Mouse (Mus musculus) stomach, postnatal 0 days (tissue): ENCODE measurements at regions not wholly inside any gene's neighbourhood (a gene's known extent, or its start where the extent isn't known, plus 50 kb on each side); places are given as distances from the start of the nearest gene placed in this dataset.
A peak's percentile ranks its signal among the peaks of the same experiment; 100 is the strongest.

Source experiments
- ATAC-seq: fragments of 200-750 bp; cut with Nextera tagmentation; 2 replicates; pipeline ENCODE4 v1.8.0; 2017; ENCODE audit not compliant: low FRiP score, low TSS enrichment
- DNase-seq: peaks from one replicate; pipeline ENCODE4 v3.0.0-alpha.2; 2016; ENCODE audit warnings: low spot score
- H3K27ac ChIP-seq: fragments of 300-500 bp; sonication (generic); replicated peaks from 2 replicates; pipeline ENCODE4 v1.5.1; 2014; ENCODE audit warnings: mild to moderate bottlenecking, control low read depth
- H3K27me3 ChIP-seq: fragments of 300-500 bp; sonication (generic); 2 replicates; pipeline ENCODE4 v1.6.1; 2014; ENCODE audit warnings: low read length; ENCODE audit not compliant: control insufficient read depth, insufficient read depth
- H3K36me3 ChIP-seq: fragments of 300-500 bp; sonication (generic); 2 replicates; pipeline ENCODE4 v1.6.1; 2014; ENCODE audit warnings: low read length, mixed read lengths; ENCODE audit not compliant: control insufficient read depth, insufficient read depth
- H3K4me1 ChIP-seq: fragments of 300-500 bp; sonication (generic); replicated peaks from 2 replicates; pipeline ENCODE4 v1.6.1; 2014; ENCODE audit warnings: antibody characterized with exemption; ENCODE audit not compliant: control insufficient read depth, insufficient read depth
- H3K4me2 ChIP-seq: fragments of 300-500 bp; sonication (generic); replicated peaks from 2 replicates; pipeline ENCODE4 v1.6.1; 2014; ENCODE audit warnings: low read depth, mild to moderate bottlenecking, control low read depth, moderate library complexity
- H3K4me3 ChIP-seq: fragments of 300-500 bp; sonication (generic); 2 replicates; pipeline ENCODE4 v1.5.1; 2014; ENCODE audit warnings: low read depth, low read length, control low read depth
- H3K9ac ChIP-seq: fragments of 300-500 bp; sonication (generic); 2 replicates; pipeline ENCODE4 v1.6.1; 2014; ENCODE audit warnings: mild to moderate bottlenecking, low read length, control low read depth, mixed read lengths
- H3K9me3 ChIP-seq: fragments of 300-500 bp; sonication (generic); 2 replicates; pipeline ENCODE4 v1.6.1; 2016; ENCODE audit warnings: low read length; ENCODE audit not compliant: control insufficient read depth
- CTCF ChIP-seq: IDR thresholded peaks from 2 replicates; pipeline ENCODE4 v1.5.1; 2016; ENCODE audit warnings: antibody characterized with exemption, low read depth, mild to moderate bottlenecking, moderate library complexity
- EP300 ChIP-seq: optimal IDR thresholded peaks from 2 replicates; pipeline ENCODE3; 2016; ENCODE audit warnings: antibody characterized with exemption
- WGBS: fragments of 180-500 bp; shearing (Covaris S2); extraction: QIAGEN DNeasy Blood & Tissue Kit; methylation state at CpG from one replicate; pipeline ENCODE4 v1.1.7; 2014; 5-methylcytosine and 5-hydroxymethylcytosine counted together

DNA sequence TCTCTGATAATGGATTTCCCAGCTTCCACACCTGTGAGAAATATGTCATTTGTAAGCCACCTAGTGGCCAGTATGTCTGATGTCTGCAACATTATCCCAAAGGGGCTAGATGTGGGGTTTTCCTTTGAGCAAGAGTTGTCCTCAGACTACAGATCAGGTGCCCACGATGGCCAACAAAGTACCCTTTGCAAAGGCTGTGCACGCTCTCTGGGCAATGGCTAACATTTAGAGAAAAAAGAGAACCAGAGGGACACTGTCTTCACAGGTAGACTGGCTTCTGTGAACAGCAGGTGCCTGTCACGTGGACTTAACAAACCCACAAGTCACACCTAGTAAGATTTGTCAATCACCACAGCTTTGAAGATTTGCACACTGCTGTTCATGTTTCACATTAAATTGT lies 202.0 kb upstream of the Sash1 start:
- Histone ChIP-seq H3K9me3 (no peaks in the 10 kb centered on the region), H3K36me3 (no peaks in the 10 kb centered on the region), H3K4me3 (no peak overlapping the region), H3K4me2 (no peak overlapping the region), H3K27me3 (no peaks in the 10 kb centered on the region), H3K9ac (no peak overlapping the region), H3K27ac (no peak overlapping the region), H3K4me1 (no peaks in the 10 kb centered on the region)
- ATAC-seq = no peak
- DNase-seq = no peak
- TF ChIP-seq CTCF = peak; percentile 44
- no peak for TF ChIP-seq EP300
- WGBS = 82% methylated on average over 3 of the region's 3 CpGs

DNA sequence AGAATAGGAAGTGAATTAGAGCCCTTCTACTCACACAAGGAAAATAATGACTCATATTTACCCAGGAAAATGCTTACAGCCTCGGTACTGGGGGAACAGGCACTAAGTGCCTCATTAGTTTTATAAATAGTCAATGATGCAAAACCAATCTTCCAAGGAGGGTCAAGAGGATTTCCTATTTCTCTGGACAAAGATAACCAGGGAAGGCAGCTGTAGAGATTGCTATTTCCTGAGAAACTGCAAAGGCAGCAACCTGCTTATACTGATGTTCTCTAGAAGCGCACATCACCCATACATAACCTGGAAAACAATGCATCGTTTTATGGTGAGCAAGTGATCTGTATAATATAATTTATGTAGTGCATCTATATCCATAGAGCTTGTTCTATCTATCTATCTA lies 201.3 kb upstream of the Sash1 start:
- Histone ChIP-seq H3K4me3 (no peak overlapping the region), H3K27ac (no peak overlapping the region), H3K27me3 (no peaks in the 10 kb centered on the region), H3K36me3 (no peaks in the 10 kb centered on the region), H3K9me3 (no peaks in the 10 kb centered on the region), H3K4me1 (no peaks in the 10 kb centered on the region), H3K4me2 (no peak overlapping the region), H3K9ac (no peak overlapping the region)
- 65% methylated on average over 3 of the region's 3 CpGs for WGBS
- ATAC-seq (no peak), DNase-seq (no peak)
- TF ChIP-seq CTCF (no peak), EP300 (no peak)

DNA sequence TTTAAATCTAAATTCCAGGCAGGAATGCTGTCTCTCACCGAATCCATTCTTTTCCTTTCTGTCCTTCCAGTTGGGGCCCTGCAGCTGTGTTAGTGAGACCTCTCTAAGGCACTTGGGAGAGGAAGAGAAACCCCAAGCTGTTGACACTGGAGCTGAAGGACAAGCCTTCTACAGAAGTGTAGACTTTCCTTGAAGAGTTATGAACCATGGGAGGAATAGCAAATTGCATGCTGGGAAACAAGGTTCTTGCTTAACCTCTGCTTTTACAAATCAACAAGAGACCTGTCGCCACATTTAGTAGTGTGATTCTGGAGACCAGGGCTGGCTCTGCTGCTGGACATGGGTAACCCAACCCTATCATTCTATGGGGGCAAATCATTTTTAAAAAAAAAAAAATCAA lies 200.8 kb upstream of the Sash1 start:
- no peaks in the 10 kb centered on the region for H3K36me3 ChIP-seq
- ATAC-seq (no peak), DNase-seq (no peak)
- no peak overlapping the region for H3K4me2 ChIP-seq
- TF ChIP-seq CTCF (no peak), EP300 (no peak)
- 84% methylated on average over 2 of the region's 2 CpGs for WGBS
- H3K4me3 ChIP-seq = no peak overlapping the region
- H3K9me3 ChIP-seq = no peaks in the 10 kb centered on the region
- no peak overlapping the region for H3K27ac ChIP-seq
- H3K9ac ChIP-seq = no peak overlapping the region
- H3K4me1 ChIP-seq = no peaks in the 10 kb centered on the region
- no peaks in the 10 kb centered on the region for H3K27me3 ChIP-seq

DNA sequence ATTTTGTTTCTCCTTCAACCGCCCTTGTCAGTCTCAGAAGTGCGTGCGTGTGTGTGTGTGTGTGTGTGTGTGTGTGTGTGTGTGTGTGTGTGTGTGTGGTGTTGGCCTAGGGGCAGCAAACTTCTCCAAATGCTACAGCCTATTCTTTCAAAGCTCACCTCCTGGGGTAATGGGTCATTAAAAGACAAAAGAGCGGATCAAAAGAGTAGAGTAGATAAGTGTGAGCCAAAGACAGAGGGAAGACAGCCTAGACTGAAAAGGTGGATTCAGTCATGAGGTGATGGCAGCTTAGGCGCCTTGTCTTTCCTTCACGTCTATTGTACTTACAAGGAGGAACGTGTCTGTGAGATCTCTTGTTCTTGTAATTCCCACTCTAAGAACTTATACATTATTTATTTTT lies 199.6 kb upstream of the Sash1 start:
- TF ChIP-seq CTCF = no peak
- Histone ChIP-seq H3K4me3 (no peak overlapping the region), H3K4me2 (no peak overlapping the region), H3K27me3 (no peaks in the 10 kb centered on the region), H3K36me3 (no peaks in the 10 kb centered on the region), H3K9ac (no peak overlapping the region), H3K27ac (no peak overlapping the region), H3K9me3 (no peaks in the 10 kb centered on the region), H3K4me1 (no peaks in the 10 kb centered on the region)
- ATAC-seq (no peak), DNase-seq (no peak)
- 86% methylated on average over 7 of the region's 7 CpGs for WGBS

DNA sequence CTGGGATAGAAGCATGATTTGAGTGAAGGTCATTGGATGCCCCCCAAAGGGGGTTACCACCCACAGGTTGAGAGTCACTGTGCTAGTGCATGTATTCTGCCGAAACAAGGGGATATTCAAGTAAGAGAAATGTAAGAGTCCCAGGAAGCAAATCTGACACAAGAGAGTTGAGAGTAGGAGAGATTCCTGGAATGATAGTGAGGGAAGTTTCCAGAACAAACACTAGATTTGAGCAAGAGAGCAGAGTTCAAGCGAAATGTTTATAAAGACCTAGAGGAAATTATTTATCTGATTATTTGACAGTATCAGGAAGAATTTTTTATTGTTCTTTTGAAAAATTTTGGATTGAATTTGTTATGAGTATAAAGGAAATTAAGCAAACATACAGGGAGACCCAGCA lies 189.0 kb upstream of the Sash1 start:
- H3K27me3 ChIP-seq = no peaks in the 10 kb centered on the region
- no peaks in the 10 kb centered on the region for H3K36me3 ChIP-seq
- no peaks in the 10 kb centered on the region for H3K4me1 ChIP-seq
- ATAC-seq = no peak
- TF ChIP-seq EP300 (no peak), CTCF (no peak)
- H3K4me2 ChIP-seq = no peak overlapping the region
- no peak for DNase-seq
- 83% methylated on average over 2 of the region's 2 CpGs for WGBS
- H3K27ac ChIP-seq = no peak overlapping the region
- H3K4me3 ChIP-seq = no peak overlapping the region
- H3K9me3 ChIP-seq = no peaks in the 10 kb centered on the region
- no peak overlapping the region for H3K9ac ChIP-seq

DNA sequence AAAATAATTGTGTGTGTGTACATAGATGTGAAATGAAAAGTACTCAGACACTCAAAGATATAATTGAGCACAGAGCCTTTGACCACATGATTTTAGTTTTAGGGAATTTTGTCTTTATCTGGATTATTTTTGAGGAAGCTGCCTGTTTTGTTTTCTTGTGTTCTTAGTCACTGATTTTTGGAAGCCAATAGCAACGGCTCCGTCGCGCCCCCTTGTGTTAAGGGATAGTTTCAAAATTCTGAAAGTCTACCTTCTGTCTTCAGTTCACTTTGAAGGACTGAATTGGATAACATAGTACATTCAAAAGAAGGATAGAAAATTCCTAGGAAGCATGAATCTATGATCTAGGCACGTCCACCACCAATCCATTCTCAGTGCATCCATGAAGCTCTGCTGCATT lies 185.8 kb upstream of the Sash1 start:
- H3K36me3 ChIP-seq = no peaks in the 10 kb centered on the region
- H3K4me1 ChIP-seq = no peaks in the 10 kb centered on the region
- WGBS = 24% methylated on average over 5 of the region's 5 CpGs
- no peak overlapping the region for H3K27ac ChIP-seq
- H3K4me3 ChIP-seq = no peak overlapping the region
- DNase-seq (peak; percentile 18), ATAC-seq (no peak)
- H3K27me3 ChIP-seq = no peaks in the 10 kb centered on the region
- TF ChIP-seq CTCF (peak; percentile 73), EP300 (no peak)
- H3K9me3 ChIP-seq = no peaks in the 10 kb centered on the region
- no peak overlapping the region for H3K4me2 ChIP-seq
- no peak overlapping the region for H3K9ac ChIP-seq
